Mouse (Mus musculus) limb, embryonic 11.5 days (tissue): ENCODE measurements around the gene Mrps31. TPM values are rescaled to one million over a fixed set of nuclear protein-coding genes. Genes with fewer than 3 reads are reported as not detected.

Experiments
- ATAC-seq: fragments of 200-750 bp; cut with Nextera tagmentation; 2 replicates; pipeline ENCODE4 v1.8.0; 2017; ENCODE audit warnings: low read depth; ENCODE audit not compliant: insufficient number of reproducible peaks, low FRiP score, low TSS enrichment
- DNase-seq: peaks from one replicate; pipeline ENCODE4 v3.0.0-alpha.2; 2015; ENCODE audit warnings: low spot score
- H3K27ac ChIP-seq: fragments of 300-500 bp; sonication (generic); replicated peaks from 2 replicates; pipeline ENCODE4 v1.5.1; 2014; ENCODE audit warnings: low read depth, mild to moderate bottlenecking, low read length
- H3K27me3 ChIP-seq: fragments of 300-500 bp; sonication (generic); 2 replicates; pipeline ENCODE4 v1.6.1; 2014; ENCODE audit warnings: mild to moderate bottlenecking, low read length, mixed read lengths; ENCODE audit not compliant: control insufficient read depth, insufficient read depth
- H3K36me3 ChIP-seq: fragments of 300-500 bp; sonication (generic); 2 replicates; pipeline ENCODE4 v1.6.1; 2014; ENCODE audit warnings: mild to moderate bottlenecking, low read length, moderate library complexity, mixed read lengths; ENCODE audit not compliant: control insufficient read depth, insufficient read depth
- H3K4me1 ChIP-seq: fragments of 300-500 bp; sonication (generic); 2 replicates; pipeline ENCODE4 v1.6.1; 2014; ENCODE audit warnings: low read length, mixed read lengths; ENCODE audit not compliant: control insufficient read depth, insufficient read depth
- H3K4me2 ChIP-seq: fragments of 300-500 bp; sonication (generic); 2 replicates; pipeline ENCODE4 v1.6.1; 2014; ENCODE audit warnings: low read depth, mild to moderate bottlenecking, moderate library complexity; ENCODE audit not compliant: severe bottlenecking
- H3K4me3 ChIP-seq: fragments of 300-500 bp; sonication (generic); 2 replicates; pipeline ENCODE4 v1.5.1; 2014; ENCODE audit warnings: low read depth, low read length
- H3K9ac ChIP-seq: fragments of 300-500 bp; sonication (generic); 2 replicates; pipeline ENCODE4 v1.6.1; 2014; ENCODE audit warnings: mild to moderate bottlenecking, low read length
- H3K9me3 ChIP-seq: fragments of 300-500 bp; sonication (generic); 2 replicates; pipeline ENCODE4 v1.6.1; 2016; ENCODE audit warnings: low read length; ENCODE audit not compliant: control insufficient read depth
- WGBS: fragments of 180-500 bp; shearing (Covaris S2); extraction: QIAGEN DNeasy Blood & Tissue Kit; methylation state at CpG from one replicate; pipeline ENCODE4 v1.1.7; 2014; 5-methylcytosine and 5-hydroxymethylcytosine counted together
- polyA plus RNA-seq: library from polyadenylated mRNA; unstranded; fragments of >200 nt; fragmentation: Nextera tagmentation; extraction: Ambion mirVana; gene quantifications from 2 replicates; pipeline ENCODE4 v1.2.1, GENCODE M21; 2014

The Mrps31 gene
- polyA plus RNA-seq, result 44.4 and 45.7 TPM in 2 replicates

DNA sequence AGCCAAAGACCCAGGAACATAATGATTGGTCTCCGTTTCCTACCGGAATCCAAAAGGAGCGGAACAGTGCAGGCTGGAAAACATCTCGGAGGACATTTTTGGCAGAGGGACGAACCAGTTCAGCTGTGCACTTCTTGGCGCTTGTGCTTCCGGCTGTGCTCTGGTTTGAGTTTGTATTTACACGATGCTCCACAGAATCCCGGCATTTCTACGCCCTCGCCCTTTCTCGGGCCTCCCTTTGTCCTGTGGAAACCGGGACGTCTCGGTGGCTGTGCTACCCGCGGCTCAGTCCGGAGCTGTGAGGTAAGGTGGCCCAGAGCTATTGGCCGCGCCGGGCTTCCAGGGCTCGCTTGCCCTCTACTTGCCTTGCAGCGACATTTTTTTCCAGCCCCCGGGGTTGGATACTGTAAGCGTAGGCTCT lies at the start of gene Mrps31:
Gene Mrps31 (plus strand): TSS at position 80 of the 421 bp plus-strand sequence.
- Histone ChIP-seq H3K27ac (no peak within 1 kb of the TSS), H3K4me3 (peak within 1 kb of the TSS; percentile 73), H3K27me3 (no peaks in the 10 kb centered on the region), H3K4me2 (peak within 1 kb of the TSS; percentile 66), H3K9me3 (no peaks in the 10 kb centered on the region), H3K4me1 (peaks cover 4% of the 10 kb centered on the region; the same call in 1 of the 2 replicates), H3K9ac (peak within 1 kb of the TSS; percentile 83), H3K36me3 (peaks cover 4% of the 10 kb centered on the region; the same call in 1 of the 2 replicates)
- ATAC-seq (peak; percentile 80), DNase-seq (peak; percentile 90)
- WGBS, result under 1% methylated on average over 25 of the region's 25 CpGs

DNA sequence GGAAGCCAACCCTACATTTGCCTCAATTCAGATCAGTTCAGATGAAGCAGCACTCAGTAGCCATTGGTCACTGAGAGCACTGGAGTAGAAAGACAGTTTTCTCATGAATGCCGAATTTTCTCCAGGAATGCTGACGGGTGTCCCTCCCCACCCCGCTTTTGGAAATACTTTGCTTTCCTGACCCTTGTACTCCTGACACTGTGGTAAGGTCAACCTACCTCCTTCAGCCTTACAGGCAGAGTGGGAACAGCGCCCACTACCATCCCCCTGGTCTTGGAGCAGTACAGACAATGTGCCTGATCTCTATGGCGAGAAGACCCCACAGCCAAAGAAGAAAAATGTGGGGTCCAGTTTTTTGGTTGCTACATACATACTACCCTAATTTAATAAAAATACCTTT lies 34.9 kb upstream of the Mrps31 start:
- Histone ChIP-seq H3K9me3 (no peaks in the 10 kb centered on the region), H3K9ac (no peak overlapping the region), H3K27ac (no peak overlapping the region), H3K4me2 (no peak overlapping the region), H3K4me1 (no peaks in the 10 kb centered on the region), H3K4me3 (no peak overlapping the region), H3K36me3 (no peaks in the 10 kb centered on the region; the same call in 1 of the 2 replicates), H3K27me3 (no peaks in the 10 kb centered on the region)
- DNase-seq, result no peak
- WGBS, result 91% methylated on average over 5 of the region's 5 CpGs
- ATAC-seq, result no peak

- Histone ChIP-seq H3K9me3 (no peaks in the 10 kb centered on the region), H3K9ac (no peak overlapping the region), H3K4me2 (no peak overlapping the region), H3K4me1 (no peaks in the 10 kb centered on the region), H3K27ac (no peak overlapping the region), H3K4me3 (no peak overlapping the region), H3K36me3 (peaks cover 4% of the 10 kb centered on the region; the same call in 1 of the 2 replicates), H3K27me3 (no peaks in the 10 kb centered on the region)
- ATAC-seq (no peak), DNase-seq (peak; percentile 68)
- 49% methylated on average over 5 of the region's 5 CpGs for WGBS
These were observed 34.3 kb upstream of the Mrps31 start for GRCm38 (mm10) chr8:22376903-22377302.

DNA sequence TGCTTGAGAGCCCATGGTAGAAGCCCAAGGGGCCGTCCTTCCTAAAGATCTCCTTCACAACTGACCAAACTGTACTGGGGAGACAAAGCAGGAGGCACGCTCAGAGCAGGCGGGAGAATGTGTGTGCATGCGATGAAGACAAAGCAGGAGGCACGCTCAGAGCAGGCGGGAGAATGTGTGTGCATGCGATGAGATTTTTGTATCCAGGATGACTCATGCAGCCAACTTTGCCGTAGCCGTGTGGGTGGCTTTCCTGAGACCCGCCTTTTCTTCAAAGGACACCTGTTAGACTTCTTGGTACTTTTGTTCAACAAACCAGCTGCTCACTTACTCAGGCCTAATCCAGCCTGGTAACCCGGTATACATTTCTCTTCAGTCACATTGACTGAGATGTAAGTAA lies 30.2 kb upstream of the Mrps31 start:
- no peak overlapping the region for H3K4me2 ChIP-seq
- DNase-seq (no peak), ATAC-seq (no peak)
- peaks cover 6% of the 10 kb centered on the region for H3K36me3 ChIP-seq
- H3K4me3 ChIP-seq, result no peak overlapping the region
- no peak overlapping the region for H3K9ac ChIP-seq
- WGBS, result 94% methylated on average over 11 of the region's 11 CpGs
- no peaks in the 10 kb centered on the region for H3K27me3 ChIP-seq
- H3K4me1 ChIP-seq, result no peaks in the 10 kb centered on the region
- H3K9me3 ChIP-seq, result no peaks in the 10 kb centered on the region
- no peak overlapping the region for H3K27ac ChIP-seq

DNA sequence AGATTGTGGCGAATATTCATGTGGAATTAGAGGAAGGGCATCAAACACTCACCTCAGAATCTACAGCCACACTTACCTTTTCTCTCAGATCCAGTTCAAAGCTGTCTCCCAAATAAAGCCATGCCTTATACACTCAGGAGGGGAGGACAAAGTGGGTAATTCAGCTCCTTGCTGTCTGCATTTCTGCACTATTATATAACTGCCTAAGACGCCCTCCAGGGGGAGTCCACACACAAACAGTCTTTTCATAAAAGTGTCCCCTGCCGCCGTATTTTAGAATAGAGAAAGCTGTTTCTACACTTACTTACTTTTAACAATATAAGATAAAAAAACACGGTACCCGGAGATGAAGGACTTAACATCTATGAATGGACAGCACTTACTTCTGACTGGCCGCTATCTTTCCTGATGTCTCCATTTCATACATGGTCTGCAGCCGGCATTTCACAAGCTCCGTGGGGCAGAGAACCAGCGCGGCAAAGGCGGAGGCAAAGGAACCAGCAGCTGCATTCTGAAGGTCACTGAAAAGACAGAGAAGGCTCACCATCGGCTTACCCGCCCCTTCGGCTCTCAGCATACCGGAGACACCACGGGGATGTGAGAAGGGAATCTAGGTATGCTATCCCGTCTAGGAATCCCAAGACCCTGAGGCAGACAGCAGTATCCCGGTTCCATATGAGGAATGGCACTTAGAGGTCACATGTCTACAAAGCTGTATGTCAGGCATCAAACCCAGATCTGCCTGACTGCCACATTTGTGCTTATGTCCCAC lies 28.2 kb upstream of the Mrps31 start:
- ATAC-seq (no peak), DNase-seq (no peak)
- Histone ChIP-seq H3K4me3 (no peak overlapping the region), H3K27ac (no peak overlapping the region), H3K9ac (no peak overlapping the region), H3K27me3 (no peaks in the 10 kb centered on the region), H3K4me1 (no peaks in the 10 kb centered on the region), H3K9me3 (no peaks in the 10 kb centered on the region), H3K36me3 (peaks cover 11% of the 10 kb centered on the region), H3K4me2 (no peak overlapping the region)
- 89% methylated on average over 19 of the region's 19 CpGs for WGBS

- no peak overlapping the region for H3K9ac ChIP-seq
- 91% methylated on average over 6 of the region's 6 CpGs for WGBS
- no peak overlapping the region for H3K4me2 ChIP-seq
- DNase-seq (no peak), ATAC-seq (no peak)
- H3K4me3 ChIP-seq, result no peak overlapping the region
- H3K27ac ChIP-seq, result no peak overlapping the region
- H3K27me3 ChIP-seq, result no peaks in the 10 kb centered on the region
- peaks cover 14% of the 10 kb centered on the region for H3K36me3 ChIP-seq
- H3K4me1 ChIP-seq, result no peaks in the 10 kb centered on the region
- H3K9me3 ChIP-seq, result no peaks in the 10 kb centered on the region
These were observed 26.0 kb upstream of the Mrps31 start for GRCm38 (mm10) chr8:22385158-22385557.

- ATAC-seq (no peak), DNase-seq (no peak)
- 81% methylated on average over 10 of the region's 10 CpGs for WGBS
- Histone ChIP-seq H3K27me3 (no peaks in the 10 kb centered on the region), H3K4me3 (no peak overlapping the region), H3K27ac (no peak overlapping the region), H3K9ac (no peak overlapping the region), H3K36me3 (peaks cover 8% of the 10 kb centered on the region), H3K4me1 (no peaks in the 10 kb centered on the region), H3K4me2 (no peak overlapping the region), H3K9me3 (no peaks in the 10 kb centered on the region)
These were observed 21.3 kb upstream of the Mrps31 start for GRCm38 (mm10) chr8:22389874-22390273.

- Histone ChIP-seq H3K4me2 (no peak overlapping the region), H3K4me1 (no peaks in the 10 kb centered on the region), H3K36me3 (peaks cover 8% of the 10 kb centered on the region), H3K9me3 (no peaks in the 10 kb centered on the region), H3K27ac (no peak overlapping the region), H3K4me3 (no peak overlapping the region), H3K9ac (no peak overlapping the region), H3K27me3 (no peaks in the 10 kb centered on the region)
- ATAC-seq (no peak), DNase-seq (no peak)
- 93% methylated on average over 8 of the region's 8 CpGs for WGBS
These were observed 20.2 kb upstream of the Mrps31 start for GRCm38 (mm10) chr8:22390766-22391463.
